Mouse (Mus musculus): ENCODE results near the gene Gpr50. TPM values are rescaled to one million over a fixed set of nuclear protein-coding genes. Genes with fewer than 3 reads are reported as not detected.
A peak's percentile ranks its signal among the peaks of the same experiment; 100 is the strongest.

Gene Gpr50
- polyA plus RNA-seq (2016; fragmentation: Nextera tagmentation; extraction: Ambion mirVana), result 5.3 and 10.4 TPM in 2 replicates

GRCm38 (mm10) chrX:71663374-71663773, at the start of gene Gpr50:
Gpr50 (plus strand) TSS chrX:71663667.
- peaks cover 14% of the 10 kb centered on the region for H3K9me3 ChIP-seq
- peak within 1 kb of the TSS; percentile 52 for H3K4me3 ChIP-seq
- 13% methylated on average over 9 of the region's 9 CpGs for WGBS
- no peaks in the 10 kb centered on the region for H3K36me3 ChIP-seq (replicated peaks)
- H3K27me3 ChIP-seq (ENCODE audit: poor library complexity, severe bottlenecking), result peaks cover 100% of the 10 kb centered on the region
- 0 out of 2 replicates have a peak, but pooled peaks cover 3% of the 10 kb centered on the region for H3K4me1 ChIP-seq
- no peak within 1 kb of the TSS for H3K27ac ChIP-seq
- peak; percentile 20 for DNase-seq (ENCODE audit: extremely low spot score, low spot score)

DNA sequence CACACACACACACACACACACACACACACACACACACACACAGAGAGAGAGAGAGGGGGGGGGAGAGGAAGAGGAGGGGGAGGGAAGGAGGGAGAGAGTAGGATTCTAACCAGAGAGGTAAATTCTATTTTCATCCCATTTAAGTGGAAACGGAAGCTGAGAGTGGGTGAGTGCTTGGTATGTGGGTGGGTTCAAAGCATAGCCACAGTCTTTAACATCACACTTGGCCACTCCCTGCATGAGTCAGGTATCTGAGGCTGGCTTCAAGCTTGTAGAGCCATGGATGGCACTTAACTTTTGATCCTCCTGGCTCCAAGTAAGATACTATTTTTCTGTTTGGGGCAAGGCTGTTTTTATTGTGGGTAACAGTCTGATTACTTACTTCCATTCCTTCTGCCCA, 41.2 kb upstream of the Gpr50 start:
- Histone ChIP-seq H3K4me1 (no peaks in the 10 kb centered on the region), H3K4me3 (no peak overlapping the region), H3K27me3 (ENCODE audit: poor library complexity, severe bottlenecking) (no peaks in the 10 kb centered on the region), H3K36me3 (replicated peaks) (no peaks in the 10 kb centered on the region), H3K27ac (no peak overlapping the region), H3K9me3 (no peaks in the 10 kb centered on the region)
- 76% methylated on average over 1 of the region's 1 CpGs for WGBS
- no peak for DNase-seq (ENCODE audit: extremely low spot score, low spot score)

GRCm38 (mm10) chrX:71623843-71624242, 39.6 kb upstream of the Gpr50 start:
- no peak overlapping the region for H3K4me3 ChIP-seq
- H3K27me3 ChIP-seq (ENCODE audit: poor library complexity, severe bottlenecking), result no peaks in the 10 kb centered on the region
- peak; percentile 25 for DNase-seq (ENCODE audit: extremely low spot score, low spot score)
- H3K4me1 ChIP-seq, result no peaks in the 10 kb centered on the region
- H3K36me3 ChIP-seq (replicated peaks), result no peaks in the 10 kb centered on the region
- 24% methylated on average over 1 of the region's 1 CpGs for WGBS
- no peaks in the 10 kb centered on the region for H3K9me3 ChIP-seq
- no peak overlapping the region for H3K27ac ChIP-seq

- WGBS, result 22% methylated on average over 4 of the region's 4 CpGs
- H3K4me3 ChIP-seq, result no peak overlapping the region
- H3K9me3 ChIP-seq, result no peaks in the 10 kb centered on the region
- H3K4me1 ChIP-seq, result no peaks in the 10 kb centered on the region
- no peak overlapping the region for H3K27ac ChIP-seq
- DNase-seq (ENCODE audit: extremely low spot score, low spot score), result peak; percentile 31
- H3K27me3 ChIP-seq (ENCODE audit: poor library complexity, severe bottlenecking), result no peaks in the 10 kb centered on the region
- no peaks in the 10 kb centered on the region for H3K36me3 ChIP-seq (replicated peaks)
Measured at GRCm38 (mm10) chrX:71628306-71628705, 35.2 kb upstream of the Gpr50 start.

- H3K4me1 ChIP-seq, result no peaks in the 10 kb centered on the region
- DNase-seq (ENCODE audit: extremely low spot score, low spot score), result no peak
- H3K27ac ChIP-seq, result no peak overlapping the region
- no peaks in the 10 kb centered on the region for H3K9me3 ChIP-seq
- no peaks in the 10 kb centered on the region for H3K36me3 ChIP-seq (replicated peaks)
- no peaks in the 10 kb centered on the region for H3K27me3 ChIP-seq (ENCODE audit: poor library complexity, severe bottlenecking)
- WGBS, result 70% methylated on average over 4 of the region's 4 CpGs
- H3K4me3 ChIP-seq, result no peak overlapping the region
Measured at GRCm38 (mm10) chrX:71630709-71631108, 32.8 kb upstream of the Gpr50 start.

- H3K27me3 ChIP-seq (ENCODE audit: poor library complexity, severe bottlenecking), result no peaks in the 10 kb centered on the region
- no peak for DNase-seq (ENCODE audit: extremely low spot score, low spot score)
- no peaks in the 10 kb centered on the region for H3K4me1 ChIP-seq
- H3K36me3 ChIP-seq (replicated peaks), result no peaks in the 10 kb centered on the region
- no peak overlapping the region for H3K4me3 ChIP-seq
- H3K27ac ChIP-seq, result no peak overlapping the region
- H3K9me3 ChIP-seq, result no peaks in the 10 kb centered on the region
- WGBS, result 62% methylated on average over 1 of the region's 1 CpGs
Measured at GRCm38 (mm10) chrX:71631130-71631529, 32.3 kb upstream of the Gpr50 start.

- peaks cover 26% of the 10 kb centered on the region for H3K27me3 ChIP-seq (ENCODE audit: poor library complexity, severe bottlenecking)
- H3K36me3 ChIP-seq (replicated peaks), result no peaks in the 10 kb centered on the region
- WGBS, result under 1% methylated on average over 6 of the region's 6 CpGs
- H3K4me3 ChIP-seq, result no peak overlapping the region
- DNase-seq (ENCODE audit: extremely low spot score, low spot score), result no peak
- no peak overlapping the region for H3K27ac ChIP-seq
- H3K9me3 ChIP-seq, result no peaks in the 10 kb centered on the region
- H3K4me1 ChIP-seq, result no peaks in the 10 kb centered on the region
Measured at GRCm38 (mm10) chrX:71647958-71648357, 15.5 kb upstream of the Gpr50 start.

DNA sequence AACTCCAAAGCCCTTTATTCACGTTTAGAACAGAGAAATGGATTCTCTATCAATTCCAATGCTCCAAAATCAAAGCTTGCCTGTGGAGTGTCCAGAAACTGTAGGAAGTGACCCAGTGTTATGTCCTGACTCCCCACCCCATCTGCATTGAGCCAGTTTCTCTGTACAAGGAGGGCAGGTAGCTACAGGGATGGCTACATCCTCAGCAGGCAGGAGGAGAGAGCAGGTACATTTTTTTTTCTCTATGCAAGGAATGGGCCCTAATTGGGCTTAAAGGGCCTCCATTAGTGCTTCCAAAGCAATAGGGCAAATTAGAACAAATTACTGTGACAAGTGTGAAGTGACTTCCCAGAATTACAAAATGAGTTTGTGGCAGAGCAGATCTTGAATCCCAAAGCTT, 15.0 kb upstream of the Gpr50 start:
- Histone ChIP-seq H3K4me1 (no peaks in the 10 kb centered on the region), H3K9me3 (no peaks in the 10 kb centered on the region), H3K4me3 (no peak overlapping the region), H3K27ac (no peak overlapping the region), H3K36me3 (replicated peaks) (no peaks in the 10 kb centered on the region), H3K27me3 (ENCODE audit: poor library complexity, severe bottlenecking) (peaks cover 26% of the 10 kb centered on the region)
- 9% methylated on average over 1 of the region's 1 CpGs for WGBS
- DNase-seq (ENCODE audit: extremely low spot score, low spot score), result no peak

- H3K9me3 ChIP-seq, result no peaks in the 10 kb centered on the region
- no peak overlapping the region for H3K27ac ChIP-seq
- H3K27me3 ChIP-seq (ENCODE audit: poor library complexity, severe bottlenecking), result peaks cover 26% of the 10 kb centered on the region
- H3K4me1 ChIP-seq, result no peaks in the 10 kb centered on the region
- peak; percentile 29 for DNase-seq (ENCODE audit: extremely low spot score, low spot score)
- WGBS, result 41% methylated on average over 6 of the region's 6 CpGs
- no peaks in the 10 kb centered on the region for H3K36me3 ChIP-seq (replicated peaks)
- H3K4me3 ChIP-seq, result no peak overlapping the region
Measured at GRCm38 (mm10) chrX:71648848-71649454, 14.5 kb upstream of the Gpr50 start.

DNA sequence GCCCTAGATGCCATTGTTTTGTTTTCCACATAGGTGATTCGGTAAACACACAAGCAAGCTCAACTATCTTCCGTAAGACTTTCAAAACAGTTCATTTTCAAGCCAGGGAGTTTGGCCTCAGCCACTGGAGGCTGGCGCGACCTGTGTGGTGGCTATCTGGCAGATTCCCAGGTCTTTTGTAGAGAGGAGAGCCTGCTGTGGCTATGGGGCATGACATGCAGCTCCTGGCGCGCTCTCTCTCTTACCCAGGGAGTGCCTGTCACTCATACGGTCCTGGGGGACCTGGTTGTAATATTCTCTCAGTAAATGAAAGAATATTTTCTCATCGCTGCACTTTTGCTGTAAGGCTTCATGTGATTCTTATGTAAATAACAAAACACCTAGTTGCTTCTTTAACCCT, 13.5 kb upstream of the Gpr50 start:
- DNase-seq (ENCODE audit: extremely low spot score, low spot score), result no peak
- H3K4me3 ChIP-seq, result no peak overlapping the region
- 34% methylated on average over 8 of the region's 8 CpGs for WGBS
- H3K9me3 ChIP-seq, result no peaks in the 10 kb centered on the region
- H3K4me1 ChIP-seq, result no peaks in the 10 kb centered on the region
- H3K27me3 ChIP-seq (ENCODE audit: poor library complexity, severe bottlenecking), result peaks cover 26% of the 10 kb centered on the region
- no peaks in the 10 kb centered on the region for H3K36me3 ChIP-seq (replicated peaks)
- H3K27ac ChIP-seq, result no peak overlapping the region

DNA sequence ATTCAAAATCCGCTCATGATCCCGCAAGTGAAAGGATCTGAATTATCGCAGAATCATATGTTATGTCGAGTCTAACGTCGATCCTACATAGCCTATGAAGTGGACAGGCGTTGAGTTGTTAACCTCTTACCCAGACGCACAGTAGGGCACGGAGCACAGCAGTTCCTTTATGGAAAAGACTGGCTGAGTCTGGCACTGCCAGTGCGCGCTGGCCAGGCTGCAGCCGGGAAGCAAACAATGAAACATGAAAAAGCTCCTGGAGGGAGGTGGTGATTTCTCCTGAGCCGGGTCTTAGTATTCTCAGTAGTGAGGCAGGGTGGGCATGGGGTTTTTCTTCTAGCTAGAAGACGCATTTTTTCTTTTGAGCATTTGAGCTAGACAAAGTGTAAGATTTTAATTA, 1.7 kb upstream of the Gpr50 start:
- WGBS, result 22% methylated on average over 14 of the region's 14 CpGs
- Histone ChIP-seq H3K36me3 (replicated peaks) (no peaks in the 10 kb centered on the region), H3K9me3 (peaks cover 14% of the 10 kb centered on the region), H3K4me1 (0 out of 2 replicates have a peak, but pooled peaks cover 3% of the 10 kb centered on the region), H3K27me3 (ENCODE audit: poor library complexity, severe bottlenecking) (peaks cover 99% of the 10 kb centered on the region), H3K4me3 (no peak overlapping the region), H3K27ac (no peak overlapping the region)
- DNase-seq (ENCODE audit: extremely low spot score, low spot score), result no peak

DNA sequence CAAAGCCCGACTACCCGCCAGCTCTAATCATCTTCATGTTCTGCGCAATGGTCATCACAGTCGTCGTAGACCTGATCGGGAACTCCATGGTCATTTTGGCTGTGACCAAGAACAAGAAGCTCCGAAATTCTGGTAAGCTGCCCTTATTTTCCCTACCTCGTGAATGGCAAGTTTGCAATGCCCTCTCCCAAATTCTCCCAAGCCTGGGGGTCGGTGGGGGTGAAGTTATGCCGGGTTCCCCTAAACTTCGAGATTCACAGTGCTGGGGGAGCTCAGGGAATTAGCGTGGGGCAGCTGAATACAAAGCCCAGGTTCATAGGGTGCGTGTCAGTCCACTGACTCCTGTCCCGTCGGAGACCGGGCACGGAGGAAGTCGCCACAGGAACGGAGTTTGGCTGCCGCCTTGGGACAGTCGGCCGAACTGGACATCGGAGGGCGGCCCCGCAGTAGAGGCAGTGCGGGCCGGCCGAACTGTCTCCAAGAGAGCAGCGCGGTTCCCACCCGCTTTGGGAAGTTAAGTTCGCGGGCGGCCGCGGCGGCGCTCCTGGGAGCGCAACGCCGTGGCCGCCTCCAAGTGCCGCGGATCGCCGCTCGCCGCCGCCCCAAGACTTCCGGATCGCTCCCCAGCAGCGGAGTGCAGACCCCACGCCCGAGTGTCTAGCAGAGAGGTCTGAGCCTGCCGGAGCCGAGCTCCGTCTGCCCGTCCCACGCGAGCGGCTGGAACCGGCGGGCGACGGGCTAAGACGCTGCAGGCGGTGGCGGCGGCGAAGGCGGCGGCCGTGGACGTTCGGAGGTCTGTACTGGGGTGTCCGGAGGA, 612 bp downstream of the Gpr50 start:
- H3K27ac ChIP-seq, result no peak overlapping the region
- peaks cover 14% of the 10 kb centered on the region for H3K9me3 ChIP-seq
- 0 out of 2 replicates have a peak, but pooled peaks cover 3% of the 10 kb centered on the region for H3K4me1 ChIP-seq
- no peak for DNase-seq (ENCODE audit: extremely low spot score, low spot score)
- peak overlapping the region; percentile 52 for H3K4me3 ChIP-seq
- no peaks in the 10 kb centered on the region for H3K36me3 ChIP-seq (replicated peaks)
- WGBS, result 19% methylated on average over 76 of the region's 76 CpGs
- peaks cover 100% of the 10 kb centered on the region for H3K27me3 ChIP-seq (ENCODE audit: poor library complexity, severe bottlenecking)

GRCm38 (mm10) chrX:71664688-71665026, 1.2 kb downstream of the Gpr50 start:
- peak overlapping the region; percentile 52 for H3K4me3 ChIP-seq
- H3K9me3 ChIP-seq, result peaks cover 14% of the 10 kb centered on the region
- peaks cover 100% of the 10 kb centered on the region for H3K27me3 ChIP-seq (ENCODE audit: poor library complexity, severe bottlenecking)
- 0 out of 2 replicates have a peak, but pooled peaks cover 3% of the 10 kb centered on the region for H3K4me1 ChIP-seq
- no peak overlapping the region for H3K27ac ChIP-seq
- DNase-seq (ENCODE audit: extremely low spot score, low spot score), result peak; percentile 34
- WGBS, result 9% methylated on average over 15 of the region's 15 CpGs
- no peaks in the 10 kb centered on the region for H3K36me3 ChIP-seq (replicated peaks)

Data from forebrain, embryonic 10.5 days (tissue).